In genomic region chr3:88204751-88205150, GRCm38 (mm10) we compare ENCODE assay signal across 15 mouse cellular contexts. TPM values are rescaled to one million over a fixed set of nuclear protein-coding genes. Genes with fewer than 3 reads are reported as not detected.
DNase-seq lines count a peak whose midpoint lies in the region; ATAC-seq lines count a peak whose summit lies in the region.
"Had no signal": no experiment of that assay in that cellular context is flagged by ENCODE, and none has a peak within 500 bp of the region (broad histone marks: within the 10 kb centered on the region; RNA-seq: fewer than 3 reads in every experiment).

No protein-coding gene starts in this region.

- H3K4me1 ChIP-seq in forebrain, embryonic 11.5 days (replicated peaks; ENCODE audit: control insufficient read depth, insufficient read depth, low read length), result peaks cover 31% of the 10 kb centered on the region
- peaks cover 55% of the 10 kb centered on the region for H3K4me1 ChIP-seq in hindbrain, embryonic 14.5 days (replicated peaks; ENCODE audit: control insufficient read depth, insufficient read depth, low read length)
- H3K4me1 ChIP-seq in neural tube, embryonic 13.5 days (replicated peaks), result peaks cover 73% of the 10 kb centered on the region
- H3K4me1 ChIP-seq in kidney, embryonic 16.5 days (ENCODE audit: insufficient read depth, low read length), result peaks cover 10% of the 10 kb centered on the region; the same call in 1 of the 2 replicates

- WGBS in forebrain, embryonic 11.5 days, result 14% methylated on average over 1 of the region's 1 CpGs
- WGBS in hindbrain, embryonic 14.5 days, result 15% methylated on average over 1 of the region's 1 CpGs
- WGBS in neural tube, embryonic 13.5 days, result 11% methylated on average over 1 of the region's 1 CpGs
- WGBS in kidney, embryonic 16.5 days, result 14% methylated on average over 1 of the region's 1 CpGs

- no peaks in the 10 kb centered on the region for H3K36me3 ChIP-seq in forebrain, embryonic 11.5 days (ENCODE audit: control insufficient read depth, insufficient read depth, low read length)
- no peaks in the 10 kb centered on the region; the same call in 1 of the 2 replicates for H3K36me3 ChIP-seq in hindbrain, embryonic 14.5 days (replicated peaks; ENCODE audit: control insufficient read depth, insufficient read depth)
- no peaks in the 10 kb centered on the region for H3K36me3 ChIP-seq in neural tube, embryonic 13.5 days
- H3K36me3 ChIP-seq in kidney, embryonic 16.5 days (ENCODE audit: insufficient read depth, low read length), result no peaks in the 10 kb centered on the region

- peak overlapping the region; percentile 98 for H3K9ac ChIP-seq in forebrain, embryonic 11.5 days (ENCODE audit: low read length)
- peak overlapping the region; percentile 38 for H3K9ac ChIP-seq in hindbrain, embryonic 14.5 days
- peak overlapping the region; percentile 98 for H3K9ac ChIP-seq in neural tube, embryonic 13.5 days
- H3K9ac ChIP-seq in kidney, embryonic 16.5 days (replicated peaks; ENCODE audit: low read length), result no peak overlapping the region

- no peak overlapping the region for H3K4me3 ChIP-seq in forebrain, embryonic 11.5 days (ENCODE audit: low read depth, low read length)
- H3K4me3 ChIP-seq in hindbrain, embryonic 14.5 days (replicated peaks; ENCODE audit: low read length), result no peak overlapping the region
- H3K4me3 ChIP-seq in neural tube, embryonic 13.5 days, result peak overlapping the region; percentile 82; the same call in 1 of the 2 replicates
- no peak overlapping the region for H3K4me3 ChIP-seq in kidney, embryonic 16.5 days (ENCODE audit: low read length)

- no peak for DNase-seq in frontal cortex, postnatal 25 days (ENCODE audit: low spot score in 2 of 2)
- peak; percentile 55 for DNase-seq in forebrain, embryonic 11.5 days (ENCODE audit: low spot score)
- peak; percentile 51 for DNase-seq in hindbrain, embryonic 14.5 days (ENCODE audit: low spot score)
- DNase-seq in heart, postnatal 10 days, result no peak
- no peak for DNase-seq in ovary, postnatal 10 days (ENCODE audit: low spot score)
- DNase-seq: adrenal gland, postnatal 10 days; embryo, embryonic 11 days; lung, postnatal 10 days; thymus, adult 18-20 months had no signal

- H3K4me2 ChIP-seq in forebrain, embryonic 11.5 days (ENCODE audit: low read depth, low read length, severe bottlenecking), result peak overlapping the region; percentile 94
- H3K4me2 ChIP-seq in hindbrain, embryonic 14.5 days (replicated peaks), result peak overlapping the region; percentile 94
- H3K4me2 ChIP-seq in neural tube, embryonic 13.5 days, result peak overlapping the region; percentile 88
- no peak overlapping the region for H3K4me2 ChIP-seq in kidney, embryonic 16.5 days (replicated peaks; ENCODE audit: low read depth, low read length)
- H3K4me2 ChIP-seq: liver, embryonic 11.5 days had no signal

- H3K27me3 ChIP-seq in forebrain, embryonic 11.5 days (ENCODE audit: control insufficient read depth, insufficient read depth, low read length), result peaks cover 31% of the 10 kb centered on the region
- peaks cover 24% of the 10 kb centered on the region for H3K27me3 ChIP-seq in hindbrain, embryonic 14.5 days (ENCODE audit: control insufficient read depth, insufficient read depth, low read length)
- H3K27me3 ChIP-seq in neural tube, embryonic 13.5 days, result peaks cover 67% of the 10 kb centered on the region
- H3K27me3 ChIP-seq in kidney, embryonic 16.5 days (ENCODE audit: insufficient read depth, low read length), result peaks cover 98% of the 10 kb centered on the region

- H3K9me3 ChIP-seq in forebrain, embryonic 11.5 days (ENCODE audit: control insufficient read depth, low read length), result no peaks in the 10 kb centered on the region
- H3K9me3 ChIP-seq in hindbrain, embryonic 14.5 days (ENCODE audit: control insufficient read depth, low read length), result no peaks in the 10 kb centered on the region
- no peaks in the 10 kb centered on the region for H3K9me3 ChIP-seq in neural tube, embryonic 13.5 days
- H3K9me3 ChIP-seq in kidney, embryonic 16.5 days (ENCODE audit: low read length), result no peaks in the 10 kb centered on the region

- peak overlapping the region; percentile 99 for H3K27ac ChIP-seq in forebrain, embryonic 11.5 days (ENCODE audit: low read depth, low read length)
- H3K27ac ChIP-seq in hindbrain, embryonic 14.5 days, result peak overlapping the region; percentile 98
- peak overlapping the region; percentile 98 for H3K27ac ChIP-seq in neural tube, embryonic 13.5 days (replicated peaks)
- H3K27ac ChIP-seq in kidney, embryonic 16.5 days (ENCODE audit: low read length), result no peak overlapping the region

- intact Hi-C loops in heart, postnatal 10 days (cut with DNase I), result no loop called here

- ATAC-seq in frontal cortex, adult (ENCODE audit: low TSS enrichment), result peak; percentile 6; the same call in 1 of the 2 replicates
- ATAC-seq in forebrain, embryonic 11.5 days (replicated peaks; ENCODE audit: low FRiP score), result no peak
- no peak for ATAC-seq in hindbrain, embryonic 14.5 days (ENCODE audit: low FRiP score)
- no peak for ATAC-seq in neural tube, embryonic 13.5 days (ENCODE audit: low read depth)
- no peak for ATAC-seq in kidney, embryonic 16.5 days (ENCODE audit: low FRiP score, low TSS enrichment)
- ATAC-seq: intestine, postnatal 0 days had no signal

RNA-seq across cellular contexts. Expression of gene Rhbg, which starts 49.8 kb away (rescaled TPM):
- 0.36 TPM in 1 of 2 replicates, not detected in the other for polyA plus RNA-seq in forebrain, embryonic 11.5 days (2014; fragmentation: Nextera tagmentation; extraction: Ambion mirVana)
- polyA plus RNA-seq in hindbrain, embryonic 14.5 days (2014; fragmentation: Nextera tagmentation; extraction: Ambion mirVana), result 0.48 and 0.76 TPM in 2 replicates
- 0.15 and 0.67 TPM in 2 replicates for polyA plus RNA-seq in neural tube, embryonic 13.5 days (2015; fragmentation: Nextera tagmentation; extraction: Ambion mirVana)
- 11.5 and 13.5 TPM in 2 replicates for polyA plus RNA-seq in kidney, embryonic 16.5 days (2015; fragmentation: Nextera tagmentation; extraction: Ambion mirVana)
- not detected for total RNA-seq in heart, postnatal 10 days (2021)
- total RNA-seq: monocyte, adult 5-6 weeks had no signal

Comparison
In these comparisons a context has a peak if more than half of its experiments do, and no peak if none do; other contexts are left out.
1. DNase-seq: peak in forebrain, embryonic 11.5 days (single experiment) and hindbrain, embryonic 14.5 days (single experiment); none in frontal cortex, postnatal 25 days (0 of 2), heart, postnatal 10 days (0 of 2) and ovary, postnatal 10 days (single experiment).